Mouse (Mus musculus) kidney, adult 9 months (tissue): ENCODE measurements around the gene Mmp23.

Source experiments
- DNase-seq: peaks from one replicate; pipeline ENCODE4 v3.0.0; 2022

The Mmp23 gene

DNA sequence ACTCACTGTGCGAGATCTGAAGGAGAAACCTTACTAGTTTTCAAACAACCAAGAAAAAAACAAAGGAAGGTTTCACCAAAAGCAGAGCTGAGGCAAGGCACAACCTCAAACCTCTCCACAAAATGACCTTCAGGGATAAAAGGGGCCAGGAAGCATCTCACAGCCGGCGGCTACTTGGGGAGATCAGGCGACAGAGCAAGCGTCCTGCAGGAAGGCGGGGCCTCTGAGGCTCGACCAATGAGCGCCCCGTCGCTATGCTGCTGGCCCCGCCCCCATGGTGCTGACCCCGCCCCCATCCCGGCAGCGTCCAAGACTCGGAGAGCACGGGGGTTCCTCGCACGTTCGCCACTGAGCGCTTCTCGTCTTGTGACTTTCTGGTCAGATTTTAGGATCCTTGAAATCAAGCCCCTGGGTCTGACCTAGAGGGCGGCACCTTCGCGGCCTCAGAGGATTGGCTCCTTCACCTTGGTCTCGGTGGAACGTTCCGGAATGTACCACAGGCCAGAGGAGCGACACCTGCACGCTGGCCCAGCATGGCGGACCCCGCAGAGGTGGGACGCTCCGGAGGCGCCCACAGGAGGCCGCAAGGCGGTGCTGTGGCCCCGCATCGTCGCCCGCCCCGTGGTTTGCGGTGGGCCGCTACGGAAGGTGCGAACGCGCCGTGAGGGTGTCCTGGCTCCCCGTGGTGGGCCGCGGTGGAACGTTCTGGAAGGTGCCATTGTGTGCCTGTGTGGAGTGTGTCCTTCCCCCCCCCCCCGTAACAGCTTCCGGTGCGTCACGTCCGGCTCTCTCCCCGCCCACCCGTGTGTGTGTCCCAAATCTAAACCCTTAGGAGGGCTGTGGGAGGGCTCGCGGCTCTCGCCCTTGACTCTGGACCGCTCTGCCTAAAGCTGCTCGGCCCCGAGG is 51.8 kb downstream of the Mmp23 start, which contains the start of gene Slc35e2:
Gene Slc35e2, plus strand, starts transcription at position 326 of the 906 bp plus-strand sequence.
- peak; percentile 95 for DNase-seq
